Comparison of ENCODE assay signal across 19 mouse cellular contexts in genomic region chr4:131683176-131683575, GRCm38 (mm10).
DNase-seq lines count a peak whose midpoint lies in the region; ATAC-seq and TF ChIP-seq lines count a peak whose summit lies in the region.
"Had no signal": no experiment of that assay in that cellular context is flagged by ENCODE, and none has a peak within 500 bp of the region (broad histone marks: within the 10 kb centered on the region; RNA-seq: fewer than 3 reads in every experiment).

No protein-coding gene starts in this region.

- no peak overlapping the region for H3K4me2 ChIP-seq in forebrain, embryonic 14.5 days (ENCODE audit: low read length)
- no peak overlapping the region for H3K4me2 ChIP-seq in forebrain, embryonic 15.5 days (replicated peaks)
- H3K4me2 ChIP-seq: embryonic facial prominence, embryonic 13.5 days; embryonic facial prominence, embryonic 15.5 days; forebrain, embryonic 13.5 days had no signal

- TF ChIP-seq CTCF in brain, embryonic 14.5 days (IDR thresholded peaks at IDR 0.05; ENCODE audit: borderline replicate concordance, extremely low read depth, insufficient read depth, insufficient read length): no peak

- H3K9me3 ChIP-seq in forebrain, embryonic 14.5 days (replicated peaks; ENCODE audit: control insufficient read depth, low read length): no peaks in the 10 kb centered on the region
- no peaks in the 10 kb centered on the region for H3K9me3 ChIP-seq in forebrain, embryonic 15.5 days
- H3K9me3 ChIP-seq: embryonic facial prominence, embryonic 13.5 days; embryonic facial prominence, embryonic 15.5 days; forebrain, embryonic 10.5 days; forebrain, embryonic 13.5 days had no signal

- H3K4me3 ChIP-seq in forebrain, embryonic 14.5 days (ENCODE audit: low read depth, low read length): no peak overlapping the region
- H3K4me3 ChIP-seq in forebrain, embryonic 15.5 days: no peak overlapping the region
- H3K4me3 ChIP-seq: embryonic facial prominence, embryonic 13.5 days; embryonic facial prominence, embryonic 15.5 days; erythroblast, embryonic 14.5 days; forebrain, embryonic 10.5 days; forebrain, embryonic 13.5 days had no signal

- DNase-seq in forebrain, embryonic 14.5 days (ENCODE audit: low spot score): peak; percentile 56
- DNase-seq in retina, postnatal 7 days (ENCODE audit: low read depth, low spot score): peak; percentile 8
- DNase-seq in retina, embryonic 14.5 days (ENCODE audit: low spot score): no peak
- peak; percentile 64 for DNase-seq in brain, embryonic 14.5 days (ENCODE audit: low read depth)
- no peak for DNase-seq in right cerebral cortex, postnatal 36 days (ENCODE audit: low spot score in 2 of 2)
- DNase-seq: adrenal gland, adult 8-10 months; adrenal gland, postnatal 14 days; adrenal gland, postnatal 36 days; cerebellum, adult 11 months; cerebellum, adult 9-10 months; embryo, embryonic 11 days had no signal

- H3K27ac ChIP-seq in forebrain, embryonic 14.5 days (ENCODE audit: low read depth, low read length): no peak overlapping the region
- no peak overlapping the region for H3K27ac ChIP-seq in forebrain, embryonic 15.5 days (replicated peaks)
- H3K27ac ChIP-seq: embryonic facial prominence, embryonic 13.5 days; embryonic facial prominence, embryonic 15.5 days; forebrain, embryonic 10.5 days; forebrain, embryonic 13.5 days had no signal

- H3K4me1 ChIP-seq in forebrain, embryonic 14.5 days (ENCODE audit: control insufficient read depth, insufficient read depth, low read length): no peaks in the 10 kb centered on the region
- 0 out of 2 replicates have a peak, but pooled peaks cover 11% of the 10 kb centered on the region for H3K4me1 ChIP-seq in forebrain, embryonic 15.5 days

- no peaks in the 10 kb centered on the region for H3K36me3 ChIP-seq in forebrain, embryonic 14.5 days (ENCODE audit: control insufficient read depth, insufficient read depth, low read length)
- no peaks in the 10 kb centered on the region for H3K36me3 ChIP-seq in forebrain, embryonic 15.5 days
- H3K36me3 ChIP-seq: embryonic facial prominence, embryonic 13.5 days; embryonic facial prominence, embryonic 15.5 days; forebrain, embryonic 10.5 days had no signal

- WGBS in forebrain, embryonic 14.5 days: 43% methylated on average over 7 of the region's 7 CpGs
- 29% methylated on average over 7 of the region's 7 CpGs for WGBS in forebrain, embryonic 15.5 days

- no peaks in the 10 kb centered on the region for H3K27me3 ChIP-seq in forebrain, embryonic 14.5 days (replicated peaks; ENCODE audit: control insufficient read depth, insufficient read depth, low read length)
- H3K27me3 ChIP-seq in forebrain, embryonic 15.5 days: no peaks in the 10 kb centered on the region
- H3K27me3 ChIP-seq: embryonic facial prominence, embryonic 13.5 days; embryonic facial prominence, embryonic 15.5 days; forebrain, embryonic 13.5 days had no signal

- no peak for ATAC-seq in forebrain, embryonic 14.5 days
- ATAC-seq in forebrain, embryonic 15.5 days (replicated peaks): no peak
- ATAC-seq: activated CD4-positive, CD25-positive, alpha-beta regulatory T cell, adult 4 months; forebrain, embryonic 13.5 days; Patski had no signal

- TF ChIP-seq POLR2A in brain, embryonic 14.5 days (IDR thresholded peaks at IDR 0.05; ENCODE audit: borderline replicate concordance, extremely low read depth, insufficient read depth, insufficient read length, poor library complexity, severe bottlenecking): no peak

- no peak overlapping the region for H3K9ac ChIP-seq in forebrain, embryonic 14.5 days (ENCODE audit: low read length)
- H3K9ac ChIP-seq in forebrain, embryonic 15.5 days (replicated peaks): no peak overlapping the region
- H3K9ac ChIP-seq: embryonic facial prominence, embryonic 13.5 days; embryonic facial prominence, embryonic 15.5 days; forebrain, embryonic 13.5 days had no signal

Comparison
In these comparisons a context has a peak if more than half of its experiments do, and no peak if none do; other contexts are left out.
1. DNase-seq: peak in forebrain, embryonic 14.5 days (single experiment), retina, postnatal 7 days (single experiment) and brain, embryonic 14.5 days (single experiment); none in retina, embryonic 14.5 days (single experiment) and right cerebral cortex, postnatal 36 days (0 of 2).